Mouse (Mus musculus) embryonic facial prominence, embryonic 13.5 days (tissue): Measurements from ENCODE around the gene Hoxa7. TPM values are rescaled to one million over a fixed set of nuclear protein-coding genes. Genes with fewer than 3 reads are reported as not detected.
A peak's percentile ranks its signal among the peaks of the same experiment; 100 is the strongest.

Experiments
- ATAC-seq: fragments of 200-750 bp; cut with Nextera tagmentation; 2 replicates; pipeline ENCODE4 v1.8.0; 2017; ENCODE audit warnings: low read depth; ENCODE audit not compliant: insufficient number of reproducible peaks, insufficient read depth, low FRiP score, low TSS enrichment
- H3K27ac ChIP-seq: fragments of 300-500 bp; sonication (generic); 2 replicates; pipeline ENCODE4 v1.5.1; 2015; ENCODE audit warnings: moderate library complexity, mild to moderate bottlenecking, inconsistent platforms
- H3K27me3 ChIP-seq: fragments of 300-500 bp; sonication (generic); 2 replicates; pipeline ENCODE4 v1.6.1; 2015; ENCODE audit warnings: mild to moderate bottlenecking, inconsistent platforms
- H3K36me3 ChIP-seq: fragments of 300-500 bp; sonication (generic); 2 replicates; pipeline ENCODE4 v1.6.1; 2015; ENCODE audit warnings: mild to moderate bottlenecking, inconsistent platforms
- H3K4me1 ChIP-seq: fragments of 300-500 bp; sonication (generic); 2 replicates; pipeline ENCODE4 v1.6.1; 2015; ENCODE audit warnings: inconsistent platforms
- H3K4me2 ChIP-seq: fragments of 300-500 bp; sonication (generic); 2 replicates; pipeline ENCODE4 v1.6.1; 2015; ENCODE audit warnings: moderate library complexity, mild to moderate bottlenecking, inconsistent platforms
- H3K4me3 ChIP-seq: fragments of 300-500 bp; sonication (generic); 2 replicates; pipeline ENCODE4 v1.5.1; 2015; ENCODE audit warnings: mild to moderate bottlenecking, inconsistent platforms
- H3K9ac ChIP-seq: fragments of 300-500 bp; sonication (generic); 2 replicates; pipeline ENCODE4 v1.6.1; 2015; ENCODE audit warnings: mild to moderate bottlenecking, inconsistent platforms
- H3K9me3 ChIP-seq: fragments of 300-500 bp; sonication (generic); 2 replicates; pipeline ENCODE4 v1.6.1; 2016; ENCODE audit warnings: inconsistent platforms
- WGBS: fragments of 180-500 bp; shearing (Covaris S2); methylation state at CpG from one replicate; pipeline ENCODE4 v1.1.7; 2015; ENCODE audit warnings: mixed read lengths; 5-methylcytosine and 5-hydroxymethylcytosine counted together
- polyA plus RNA-seq: library from polyadenylated mRNA; unstranded; fragments of >200 nt; fragmentation: Nextera tagmentation; extraction: Ambion mirVana; gene quantifications from 2 replicates; pipeline ENCODE4 v1.2.1, GENCODE M21; 2015

Gene Hoxa7
- not detected in 2 replicates for polyA plus RNA-seq

DNA sequence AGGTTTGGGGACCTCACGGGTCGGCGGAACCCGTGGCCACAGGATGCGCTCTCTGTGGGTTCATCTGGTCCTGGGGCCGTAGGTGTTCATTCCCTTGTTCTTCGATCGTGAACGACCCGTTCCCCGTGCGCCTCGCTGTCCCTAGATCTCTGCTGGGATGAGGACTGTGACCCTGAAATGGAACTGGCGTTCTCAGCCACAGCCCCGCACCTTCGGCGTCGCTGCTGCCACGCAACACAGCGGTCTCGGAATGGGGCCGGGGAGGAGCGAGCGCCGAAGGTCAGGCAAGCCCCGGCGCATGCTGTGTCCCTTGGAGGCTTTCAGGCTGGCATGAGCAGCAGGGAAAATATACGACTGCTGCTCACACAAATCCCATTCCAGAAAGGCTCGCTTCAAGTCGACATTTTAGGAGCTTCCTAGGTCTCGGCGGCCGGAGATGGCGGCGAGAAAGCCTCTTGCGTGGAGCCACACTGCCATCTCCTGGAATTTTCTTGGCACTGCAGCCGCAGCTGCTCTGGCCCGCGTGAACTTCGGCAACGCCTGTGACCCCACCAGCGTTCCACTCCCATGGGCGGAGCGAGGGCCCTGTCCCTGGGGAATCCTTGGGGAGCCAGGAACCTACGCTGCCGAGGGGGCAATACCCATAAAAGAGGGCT, at the start of gene Hoxa7:
Gene Hoxa7, minus strand, starts transcription at position 518 of the 656 bp plus-strand sequence.
- peak within 1 kb of the TSS; percentile 86 for H3K4me2 ChIP-seq
- no peak for ATAC-seq
- peak within 1 kb of the TSS; percentile 54 for H3K4me3 ChIP-seq
- H3K27ac ChIP-seq = no peak within 1 kb of the TSS
- H3K9me3 ChIP-seq = no peaks in the 10 kb centered on the region
- WGBS = 1% methylated on average over 46 of the region's 46 CpGs
- no peaks in the 10 kb centered on the region for H3K36me3 ChIP-seq
- H3K9ac ChIP-seq = peak within 1 kb of the TSS; percentile 67
- H3K27me3 ChIP-seq = peaks cover 100% of the 10 kb centered on the region
- peaks cover 21% of the 10 kb centered on the region for H3K4me1 ChIP-seq

DNA sequence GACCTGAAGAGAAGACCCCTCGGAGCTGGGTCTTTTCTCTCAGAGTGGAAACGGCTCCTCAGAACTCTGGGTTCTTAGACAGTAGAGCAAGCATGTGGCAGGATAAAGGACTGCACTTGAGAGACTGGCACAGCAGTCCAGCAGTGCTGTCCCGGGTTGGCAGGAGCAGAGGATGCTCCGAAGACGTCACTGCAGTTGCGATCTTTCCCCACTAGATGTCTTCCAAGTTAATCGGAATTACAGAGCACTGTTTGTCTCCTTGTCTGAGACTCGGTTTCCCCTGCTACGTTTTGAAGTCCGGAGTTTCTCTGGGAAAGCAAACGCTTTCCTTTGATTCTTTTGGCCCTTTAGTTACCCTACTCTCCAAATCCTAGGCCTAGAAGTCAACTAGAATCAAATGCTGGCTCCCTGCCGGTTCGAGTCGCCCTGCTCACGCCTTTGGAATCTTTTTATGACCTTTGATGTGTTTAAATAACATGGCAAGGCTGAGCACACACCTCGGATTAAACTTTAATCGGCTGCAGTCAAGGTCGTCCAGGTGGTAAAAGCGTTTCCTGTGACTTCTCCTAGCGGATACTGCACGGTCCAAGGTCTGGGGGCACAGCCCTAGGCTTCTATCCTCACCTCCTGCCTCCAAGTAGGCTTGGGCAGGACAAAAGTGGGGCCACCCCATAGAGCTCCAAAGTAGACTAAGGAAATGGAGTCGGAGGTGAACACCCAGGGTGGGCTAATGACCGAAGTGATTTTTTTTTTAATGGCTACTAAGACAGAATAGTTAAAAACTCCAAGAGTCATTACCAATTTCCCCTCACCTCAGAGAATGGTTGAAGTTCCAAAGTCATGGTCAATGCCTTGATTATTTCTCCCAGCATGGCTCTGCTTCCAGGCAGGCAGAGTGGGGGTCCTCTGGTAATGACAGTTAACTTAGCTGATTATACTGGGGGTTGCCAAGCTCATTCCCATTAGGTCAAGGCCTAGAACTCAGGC, 49.1 kb upstream of the Hoxa7 start:
- Histone ChIP-seq H3K36me3 (no peaks in the 10 kb centered on the region), H3K27ac (no peak overlapping the region), H3K4me3 (no peak overlapping the region), H3K4me1 (0 out of 2 replicates have a peak, but pooled peaks cover 2% of the 10 kb centered on the region), H3K9ac (no peak overlapping the region), H3K27me3 (peaks cover 97% of the 10 kb centered on the region), H3K9me3 (no peaks in the 10 kb centered on the region), H3K4me2 (no peak overlapping the region)
- ATAC-seq = no peak
- WGBS = 4% methylated on average over 23 of the region's 23 CpGs

DNA sequence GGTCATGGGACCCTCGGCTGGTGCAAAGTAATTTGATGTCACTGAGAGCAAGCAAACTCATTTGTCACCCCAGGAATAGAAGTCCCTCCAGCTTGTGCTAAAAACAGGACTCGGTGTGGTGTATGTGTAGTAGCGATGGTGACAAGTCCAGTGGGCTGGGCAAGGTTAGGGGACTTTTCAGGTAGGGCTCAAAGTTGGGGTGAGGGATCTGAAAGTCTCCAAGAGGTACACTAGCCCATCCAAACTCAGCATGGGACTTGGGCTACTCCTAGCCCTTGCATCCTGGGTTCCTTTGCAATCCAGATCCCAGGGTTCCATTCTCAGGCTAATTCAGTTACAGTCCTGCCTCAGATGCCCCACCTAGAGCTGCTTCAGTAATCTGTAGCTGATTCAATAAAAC, 47.1 kb upstream of the Hoxa7 start:
- ATAC-seq = no peak
- H3K27me3 ChIP-seq = peaks cover 97% of the 10 kb centered on the region

DNA sequence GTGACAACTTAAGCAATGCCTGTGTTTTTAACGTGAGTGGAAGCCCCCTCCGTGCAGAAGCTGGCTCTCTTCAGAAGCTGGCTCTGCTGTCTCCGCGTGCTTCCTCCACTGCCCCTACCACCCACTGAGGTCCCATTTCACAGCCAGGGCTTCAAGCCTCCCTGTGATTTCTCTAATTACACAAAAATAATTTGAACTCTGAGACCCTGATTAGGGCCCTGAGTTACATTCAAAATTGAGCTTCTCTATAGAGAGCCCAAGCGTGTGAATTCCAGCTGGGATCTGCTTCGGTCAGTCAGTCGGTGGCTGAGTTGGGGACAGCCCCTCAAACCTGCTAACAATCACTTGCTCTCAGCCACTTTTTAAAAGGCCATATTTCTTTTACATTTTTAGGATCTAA, 46.7 kb upstream of the Hoxa7 start:
- Histone ChIP-seq H3K4me2 (no peak overlapping the region), H3K9me3 (no peaks in the 10 kb centered on the region), H3K27ac (no peak overlapping the region), H3K36me3 (no peaks in the 10 kb centered on the region), H3K4me1 (no peaks in the 10 kb centered on the region), H3K4me3 (no peak overlapping the region), H3K27me3 (peaks cover 97% of the 10 kb centered on the region), H3K9ac (no peak overlapping the region)
- ATAC-seq = no peak
- 4% methylated on average over 7 of the region's 7 CpGs for WGBS

More for the DNA sequence above, 47.1 kb upstream of the Hoxa7 start:
- Histone ChIP-seq H3K4me2 (no peak overlapping the region), H3K9me3 (no peaks in the 10 kb centered on the region), H3K36me3 (no peaks in the 10 kb centered on the region), H3K4me1 (no peaks in the 10 kb centered on the region), H3K9ac (no peak overlapping the region), H3K4me3 (no peak overlapping the region), H3K27ac (no peak overlapping the region)
- 2% methylated on average over 3 of the region's 3 CpGs for WGBS

DNA sequence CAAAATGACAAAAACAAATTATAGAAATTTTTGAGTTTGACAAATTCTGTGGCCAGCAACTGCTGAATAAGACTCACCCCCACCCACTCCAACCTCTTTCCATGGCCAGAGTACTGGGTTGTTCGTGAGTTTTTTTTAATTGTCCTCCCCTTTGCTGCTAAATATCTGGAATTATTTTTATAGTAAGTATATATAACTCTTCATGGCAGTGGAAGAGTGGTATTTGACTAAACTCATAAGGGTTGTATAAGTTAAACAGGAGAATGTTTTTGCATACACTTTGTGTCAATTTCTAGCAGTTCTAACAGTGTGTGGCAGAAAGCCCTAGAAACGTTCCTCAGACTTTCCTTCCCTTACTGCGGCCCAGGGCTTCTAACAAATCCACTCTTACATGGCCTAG, 46.0 kb upstream of the Hoxa7 start:
- ATAC-seq = no peak
- no peaks in the 10 kb centered on the region for H3K9me3 ChIP-seq
- H3K4me1 ChIP-seq = no peaks in the 10 kb centered on the region
- peaks cover 97% of the 10 kb centered on the region for H3K27me3 ChIP-seq
- H3K4me2 ChIP-seq = no peak overlapping the region
- no peak overlapping the region for H3K9ac ChIP-seq
- H3K27ac ChIP-seq = no peak overlapping the region
- H3K4me3 ChIP-seq = no peak overlapping the region
- H3K36me3 ChIP-seq = no peaks in the 10 kb centered on the region
- WGBS = 5% methylated on average over 3 of the region's 3 CpGs

DNA sequence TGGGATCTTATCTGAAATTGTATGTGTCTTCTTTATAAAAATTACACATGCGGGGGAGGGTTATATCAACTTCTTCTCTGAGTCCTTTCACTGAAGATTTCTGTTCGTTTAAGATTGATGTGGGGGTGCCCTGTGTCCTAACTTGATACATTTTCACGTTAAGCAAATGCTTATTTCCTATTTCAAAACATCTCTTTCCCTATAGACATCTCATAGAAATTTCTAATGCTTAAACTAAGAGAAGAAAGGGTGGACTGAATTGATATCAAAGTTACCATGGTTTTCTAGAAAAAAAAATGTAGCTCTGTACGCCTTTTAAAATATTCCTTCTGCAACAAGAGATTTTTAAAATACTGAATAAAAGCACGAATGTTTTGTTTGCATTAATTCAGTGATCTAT, 45.6 kb upstream of the Hoxa7 start:
- no peak for ATAC-seq
- H3K36me3 ChIP-seq = no peaks in the 10 kb centered on the region
- WGBS = 18% methylated on average over 5 of the region's 5 CpGs
- peaks cover 97% of the 10 kb centered on the region for H3K27me3 ChIP-seq
- H3K4me2 ChIP-seq = no peak overlapping the region
- no peaks in the 10 kb centered on the region for H3K4me1 ChIP-seq
- H3K9me3 ChIP-seq = no peaks in the 10 kb centered on the region
- no peak overlapping the region for H3K4me3 ChIP-seq
- H3K27ac ChIP-seq = no peak overlapping the region
- H3K9ac ChIP-seq = no peak overlapping the region

DNA sequence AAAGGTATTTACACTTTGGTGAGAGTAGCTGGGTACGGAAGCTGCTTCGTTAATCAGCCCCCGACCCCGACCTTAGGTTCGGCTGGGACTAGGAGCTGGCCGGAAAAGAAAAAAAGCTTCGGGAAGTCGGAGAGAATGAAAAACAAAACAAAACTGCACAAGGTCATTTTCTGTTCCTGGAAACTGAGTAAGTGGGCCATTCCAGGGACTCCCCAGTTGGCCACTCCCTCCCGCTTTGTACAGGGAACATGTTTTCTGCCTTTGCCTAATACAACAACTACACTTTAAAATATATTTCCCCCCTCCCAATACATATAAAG, 45.0 kb upstream of the Hoxa7 start:
- H3K27ac ChIP-seq = no peak overlapping the region

DNA sequence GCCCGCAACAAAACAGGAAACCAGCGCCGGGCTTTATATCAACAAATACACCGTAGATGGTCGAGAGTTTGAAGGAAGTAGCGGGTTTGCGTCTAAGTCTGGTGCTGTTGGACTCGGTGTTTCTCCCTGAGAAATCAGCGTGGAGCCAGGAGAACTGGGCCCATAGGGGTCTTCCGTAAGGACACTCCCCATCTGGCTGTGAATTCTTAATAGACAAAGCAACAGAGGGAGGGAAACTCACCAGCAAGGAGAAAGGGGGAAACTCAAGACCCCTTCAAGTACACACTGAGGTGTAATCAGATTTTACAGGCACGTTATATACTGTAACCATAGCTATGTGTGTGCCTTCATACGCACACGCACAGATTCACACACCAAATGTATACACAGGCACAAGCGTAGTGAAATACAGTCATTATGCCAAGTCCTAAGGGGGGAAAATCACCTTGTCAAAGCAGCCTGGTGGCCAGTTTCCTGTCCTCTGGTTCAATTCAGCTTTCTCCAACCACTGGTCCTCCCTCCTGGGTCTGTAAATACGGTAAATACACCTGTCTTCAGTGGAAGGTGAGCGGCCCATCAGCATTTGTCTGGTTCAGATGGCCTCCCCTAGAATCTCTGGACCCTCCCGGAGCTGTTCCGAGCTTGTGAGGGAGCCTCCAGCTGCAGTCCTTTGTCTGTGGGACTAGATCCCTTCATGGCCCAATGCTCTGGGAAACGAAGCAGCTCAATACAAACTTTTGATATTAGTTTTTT, 44.4 kb upstream of the Hoxa7 start:
- H3K4me1 ChIP-seq = 0 out of 2 replicates have a peak, but pooled peaks cover under 1% of the 10 kb centered on the region
- no peak overlapping the region for H3K4me3 ChIP-seq
- H3K36me3 ChIP-seq = no peaks in the 10 kb centered on the region
- H3K4me2 ChIP-seq = no peak overlapping the region
- peaks cover 98% of the 10 kb centered on the region for H3K27me3 ChIP-seq
- under 1% methylated on average over 19 of the region's 19 CpGs for WGBS
- no peak for ATAC-seq
- H3K9me3 ChIP-seq = no peaks in the 10 kb centered on the region
- no peak overlapping the region for H3K27ac ChIP-seq
- H3K9ac ChIP-seq = no peak overlapping the region

More for the DNA sequence above, 45.0 kb upstream of the Hoxa7 start:
- Histone ChIP-seq H3K4me2 (no peak overlapping the region), H3K36me3 (no peaks in the 10 kb centered on the region), H3K4me3 (no peak overlapping the region), H3K9ac (no peak overlapping the region), H3K9me3 (no peaks in the 10 kb centered on the region), H3K4me1 (no peaks in the 10 kb centered on the region), H3K27me3 (peaks cover 98% of the 10 kb centered on the region)
- WGBS = under 1% methylated on average over 9 of the region's 9 CpGs
- no peak for ATAC-seq

DNA sequence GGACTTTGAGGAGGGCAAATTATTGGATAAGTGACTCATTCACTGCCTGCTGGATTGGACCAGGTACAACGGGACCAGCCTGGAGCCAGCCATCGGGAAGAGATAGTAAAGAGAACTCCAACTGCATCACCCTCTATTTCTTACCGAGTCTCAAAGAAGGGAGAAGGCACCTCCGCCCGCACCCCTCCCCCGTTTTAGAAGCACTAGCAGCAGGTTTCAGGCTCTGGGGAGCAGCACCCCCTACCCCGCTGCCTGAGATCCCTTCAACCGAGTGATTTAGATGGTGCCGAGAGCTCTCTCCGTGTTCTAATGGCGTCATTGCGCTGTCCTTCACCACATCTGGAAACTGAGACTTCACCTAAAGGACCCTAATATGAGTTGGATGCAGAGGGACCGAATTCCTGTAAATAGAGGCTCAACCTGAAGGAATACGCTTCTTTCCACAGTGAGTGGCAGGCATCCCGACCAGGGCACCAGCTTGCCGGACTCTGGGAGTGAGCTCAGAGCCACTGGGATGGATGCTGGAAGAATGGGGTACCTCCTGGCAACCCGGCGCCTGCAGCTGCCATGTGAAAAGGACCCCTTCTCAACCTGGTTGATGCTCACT, 43.8 kb upstream of the Hoxa7 start:
- H3K9ac ChIP-seq = no peak overlapping the region
- peaks cover 6% of the 10 kb centered on the region for H3K4me1 ChIP-seq
- H3K36me3 ChIP-seq = no peaks in the 10 kb centered on the region
- H3K4me3 ChIP-seq = no peak overlapping the region
- no peak overlapping the region for H3K27ac ChIP-seq
- H3K4me2 ChIP-seq = no peak overlapping the region
- WGBS = 1% methylated on average over 18 of the region's 18 CpGs
- no peaks in the 10 kb centered on the region for H3K9me3 ChIP-seq
- H3K27me3 ChIP-seq = peaks cover 98% of the 10 kb centered on the region
- no peak for ATAC-seq

DNA sequence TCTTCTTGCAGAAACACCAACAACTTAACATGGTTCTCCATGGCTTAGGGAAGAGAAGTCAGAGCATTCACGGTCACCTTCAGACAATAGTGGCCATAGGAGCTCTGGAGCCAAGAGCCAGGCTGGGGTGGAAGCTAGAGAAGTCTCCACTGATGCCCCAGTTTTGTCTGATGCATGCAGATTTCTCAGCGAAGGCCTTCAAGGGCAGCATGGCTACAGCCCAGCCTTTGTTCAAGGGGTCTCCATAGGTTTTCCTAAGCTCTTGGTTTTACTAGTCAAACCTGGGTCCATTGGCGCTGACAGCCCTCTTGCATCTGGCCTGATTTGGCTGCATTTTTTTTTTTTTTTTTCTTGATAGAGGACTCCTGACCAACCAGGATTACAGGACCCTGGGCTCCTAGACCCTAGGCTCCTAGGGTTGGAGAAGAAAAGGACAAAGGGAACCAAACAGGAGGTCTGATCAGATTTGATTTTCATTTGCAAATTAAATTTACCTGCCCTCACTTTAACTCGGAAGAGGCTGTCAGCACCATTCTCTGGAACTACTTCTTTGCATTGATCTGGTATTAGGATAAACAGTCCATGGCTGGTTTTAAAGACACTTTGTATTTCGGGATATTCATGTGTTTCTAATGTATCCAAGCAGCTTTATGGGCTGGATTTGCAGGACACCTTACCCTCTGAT, 42.6 kb upstream of the Hoxa7 start:
- Histone ChIP-seq H3K4me1 (peaks cover 10% of the 10 kb centered on the region), H3K9me3 (no peaks in the 10 kb centered on the region), H3K9ac (no peak overlapping the region), H3K4me2 (no peak overlapping the region), H3K27me3 (peaks cover 98% of the 10 kb centered on the region), H3K4me3 (no peak overlapping the region), H3K27ac (no peak overlapping the region), H3K36me3 (no peaks in the 10 kb centered on the region)
- 2% methylated on average over 5 of the region's 5 CpGs for WGBS
- ATAC-seq = no peak

DNA sequence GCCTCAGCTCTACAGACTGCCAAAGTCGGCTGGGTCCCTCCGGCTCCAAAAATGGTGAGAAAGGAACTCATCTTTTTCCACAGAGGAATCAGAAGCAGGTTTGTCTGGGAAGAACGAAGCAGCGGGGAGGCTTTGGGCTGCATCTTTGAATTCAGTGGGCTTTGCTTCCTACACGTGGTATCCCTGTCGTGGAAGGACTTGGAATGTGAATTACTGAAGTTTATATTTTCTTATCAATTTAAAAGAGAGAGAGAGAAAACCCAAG, 41.6 kb upstream of the Hoxa7 start:
- no peak overlapping the region for H3K27ac ChIP-seq
- no peak overlapping the region for H3K9ac ChIP-seq
- H3K27me3 ChIP-seq = peaks cover 98% of the 10 kb centered on the region
- H3K36me3 ChIP-seq = no peaks in the 10 kb centered on the region
- WGBS = 2% methylated on average over 6 of the region's 6 CpGs
- no peak overlapping the region for H3K4me2 ChIP-seq
- H3K4me3 ChIP-seq = no peak overlapping the region
- ATAC-seq = no peak
- H3K4me1 ChIP-seq = peaks cover 10% of the 10 kb centered on the region
- H3K9me3 ChIP-seq = no peaks in the 10 kb centered on the region
